Mouse (Mus musculus) forebrain, embryonic 11.5 days (tissue): Measurements from ENCODE around the gene Dmrtc2. TPM values are rescaled to one million over a fixed set of nuclear protein-coding genes. Genes with fewer than 3 reads are reported as not detected.

Experiments
- ATAC-seq: fragments of 200-750 bp; cut with Nextera tagmentation; replicated peaks from 2 replicates; pipeline ENCODE4 v1.8.0; 2017; ENCODE audit warnings: moderate TSS enrichment; ENCODE audit not compliant: low FRiP score
- DNase-seq: peaks from one replicate; pipeline ENCODE4 v3.0.0-alpha.2; 2017; ENCODE audit warnings: low spot score
- H3K27ac ChIP-seq: fragments of 300-500 bp; sonication (generic); 2 replicates; pipeline ENCODE4 v1.5.1; 2014; ENCODE audit warnings: low read depth, low read length
- H3K27me3 ChIP-seq: fragments of 300-500 bp; sonication (generic); 2 replicates; pipeline ENCODE4 v1.6.1; 2014; ENCODE audit warnings: mild to moderate bottlenecking, low read length, mixed read lengths; ENCODE audit not compliant: control insufficient read depth, insufficient read depth
- H3K36me3 ChIP-seq: fragments of 300-500 bp; sonication (generic); 2 replicates; pipeline ENCODE4 v1.6.1; 2014; ENCODE audit warnings: mild to moderate bottlenecking, low read length, moderate library complexity, mixed read lengths; ENCODE audit not compliant: control insufficient read depth, insufficient read depth
- H3K4me1 ChIP-seq: fragments of 300-500 bp; sonication (generic); replicated peaks from 2 replicates; pipeline ENCODE4 v1.6.1; 2014; ENCODE audit warnings: low read length, mixed read lengths; ENCODE audit not compliant: control insufficient read depth, insufficient read depth
- H3K4me2 ChIP-seq: fragments of 300-500 bp; sonication (generic); 2 replicates; pipeline ENCODE4 v1.6.1; 2014; ENCODE audit warnings: low read depth, mild to moderate bottlenecking, low read length, moderate library complexity, mixed read lengths; ENCODE audit not compliant: severe bottlenecking
- H3K4me3 ChIP-seq: fragments of 300-500 bp; sonication (generic); 2 replicates; pipeline ENCODE4 v1.5.1; 2014; ENCODE audit warnings: low read depth, low read length
- H3K9ac ChIP-seq: fragments of 300-500 bp; sonication (generic); 2 replicates; pipeline ENCODE4 v1.6.1; 2014; ENCODE audit warnings: low read length
- H3K9me3 ChIP-seq: fragments of 300-500 bp; sonication (generic); 2 replicates; pipeline ENCODE4 v1.6.1; 2016; ENCODE audit warnings: low read length, mixed read lengths; ENCODE audit not compliant: control insufficient read depth
- WGBS: fragments of 180-500 bp; shearing (Covaris S2); extraction: QIAGEN DNeasy Blood & Tissue Kit; methylation state at CpG from one replicate; pipeline ENCODE4 v1.1.7; 2014; 5-methylcytosine and 5-hydroxymethylcytosine counted together
- polyA plus RNA-seq: library from polyadenylated mRNA; unstranded; fragments of >200 nt; fragmentation: Nextera tagmentation; extraction: Ambion mirVana; gene quantifications from 2 replicates; pipeline ENCODE4 v1.2.1, GENCODE M21; 2014

Gene Dmrtc2
- polyA plus RNA-seq, 1 experiment from 2014 or later, result not detected

DNA sequence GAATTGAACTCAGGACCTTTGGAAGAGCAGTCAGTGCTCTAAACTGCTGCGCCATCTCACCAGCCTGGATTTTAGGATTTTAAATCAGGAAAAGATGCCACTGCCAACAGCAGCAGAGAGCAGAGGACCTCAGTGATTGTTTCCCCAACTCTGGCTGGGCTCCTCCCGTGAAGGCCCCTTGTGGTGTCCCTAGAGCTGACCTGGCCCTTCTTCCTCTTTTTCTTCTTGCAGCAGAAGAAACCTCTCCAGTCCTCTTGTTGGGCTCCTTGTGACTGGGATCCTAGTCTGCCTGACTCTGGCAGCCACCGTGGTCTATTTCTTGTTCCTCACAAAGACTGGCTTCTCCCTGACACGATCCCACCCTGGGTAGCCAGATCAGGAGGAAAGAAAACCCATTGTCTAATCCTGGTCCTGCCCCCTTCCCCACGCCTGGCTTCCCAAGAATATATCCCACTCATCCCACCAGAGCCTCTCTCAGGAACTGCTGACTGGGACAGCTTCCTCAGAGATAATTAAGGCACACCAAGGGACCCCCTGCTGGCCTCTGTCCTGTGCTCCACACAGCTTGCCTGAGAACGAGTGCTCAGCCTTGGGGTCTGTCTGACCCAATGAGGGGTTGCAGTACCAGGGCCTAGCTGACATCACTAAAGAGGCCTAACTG lies 13.3 kb upstream of the Dmrtc2 start:
- no peak for ATAC-seq
- no peaks in the 10 kb centered on the region for H3K9me3 ChIP-seq
- no peak overlapping the region for H3K27ac ChIP-seq
- DNase-seq, result no peak
- H3K27me3 ChIP-seq, result no peaks in the 10 kb centered on the region
- H3K9ac ChIP-seq, result peak overlapping the region; percentile 12; the same call in 1 of the 2 replicates
- no peaks in the 10 kb centered on the region; the same call in 1 of the 2 replicates for H3K4me1 ChIP-seq
- WGBS, result 32% methylated on average over 6 of the region's 6 CpGs
- no peaks in the 10 kb centered on the region for H3K36me3 ChIP-seq
- H3K4me3 ChIP-seq, result no peak overlapping the region
- no peak overlapping the region for H3K4me2 ChIP-seq

GRCm38 (mm10) chr7:24859234-24859633 lies 10.6 kb upstream of the Dmrtc2 start:
- no peak overlapping the region for H3K4me3 ChIP-seq
- H3K27me3 ChIP-seq, result no peaks in the 10 kb centered on the region
- ATAC-seq (no peak), DNase-seq (no peak)
- H3K36me3 ChIP-seq, result no peaks in the 10 kb centered on the region
- no peak overlapping the region for H3K4me2 ChIP-seq
- H3K27ac ChIP-seq, result no peak overlapping the region
- no peaks in the 10 kb centered on the region; the same call in 1 of the 2 replicates for H3K4me1 ChIP-seq
- no peaks in the 10 kb centered on the region for H3K9me3 ChIP-seq
- 81% methylated on average over 5 of the region's 5 CpGs for WGBS
- no peak overlapping the region for H3K9ac ChIP-seq

GRCm38 (mm10) chr7:24861913-24862312 lies 7.9 kb upstream of the Dmrtc2 start, which contains the start of gene Gm9844:
Gm9844 (plus strand) TSS chr7:24862213.
- WGBS, result 91% methylated on average over 7 of the region's 7 CpGs
- Histone ChIP-seq H3K9me3 (no peaks in the 10 kb centered on the region), H3K36me3 (no peaks in the 10 kb centered on the region), H3K27ac (no peak within 1 kb of the TSS), H3K4me3 (no peak within 1 kb of the TSS), H3K4me2 (no peak within 1 kb of the TSS), H3K27me3 (no peaks in the 10 kb centered on the region), H3K4me1 (no peaks in the 10 kb centered on the region), H3K9ac (no peak within 1 kb of the TSS)
- DNase-seq (no peak), ATAC-seq (no peak)

GRCm38 (mm10) chr7:24862853-24863252 lies 7.0 kb upstream of the Dmrtc2 start:
- no peak overlapping the region for H3K4me2 ChIP-seq
- H3K9ac ChIP-seq, result no peak overlapping the region
- H3K9me3 ChIP-seq, result no peaks in the 10 kb centered on the region
- H3K4me1 ChIP-seq, result no peaks in the 10 kb centered on the region
- no peak for ATAC-seq
- DNase-seq, result no peak
- no peak overlapping the region for H3K4me3 ChIP-seq
- WGBS, result 86% methylated on average over 4 of the region's 4 CpGs
- no peaks in the 10 kb centered on the region for H3K27me3 ChIP-seq
- no peak overlapping the region for H3K27ac ChIP-seq
- H3K36me3 ChIP-seq, result no peaks in the 10 kb centered on the region

GRCm38 (mm10) chr7:24864156-24864555 lies 5.7 kb upstream of the Dmrtc2 start:
- ATAC-seq (no peak), DNase-seq (no peak)
- WGBS, result 38% methylated on average over 6 of the region's 6 CpGs
- Histone ChIP-seq H3K9ac (no peak overlapping the region), H3K4me1 (0 out of 2 replicates have a peak, but pooled peaks cover 3% of the 10 kb centered on the region), H3K27ac (no peak overlapping the region), H3K4me2 (no peak overlapping the region), H3K4me3 (no peak overlapping the region), H3K36me3 (no peaks in the 10 kb centered on the region), H3K9me3 (no peaks in the 10 kb centered on the region), H3K27me3 (no peaks in the 10 kb centered on the region)

- 36% methylated on average over 17 of the region's 17 CpGs for WGBS
- no peak for ATAC-seq
Observed at GRCm38 (mm10) chr7:24869080-24869479, 777 bp upstream of the Dmrtc2 start.

DNA sequence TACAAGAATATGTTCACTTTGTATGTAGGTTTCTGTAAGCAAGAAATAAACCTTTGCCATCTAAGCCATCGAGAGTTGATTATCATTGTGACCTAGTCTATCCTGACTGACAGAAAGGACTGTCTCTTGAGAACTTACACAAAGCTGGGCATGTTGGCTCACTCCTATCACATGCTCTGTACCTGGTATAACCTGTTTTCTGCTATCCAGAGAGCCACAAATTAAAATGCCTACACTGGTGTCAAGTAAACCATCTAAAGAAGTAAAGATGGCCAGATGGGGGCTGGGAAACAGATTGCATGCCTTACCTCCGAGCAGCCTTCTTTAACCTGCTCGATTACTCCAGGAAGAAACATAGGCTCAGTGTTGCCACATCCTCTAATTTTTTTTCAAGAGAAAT lies 7.7 kb downstream of the Dmrtc2 start:
- Histone ChIP-seq H3K9ac (no peak overlapping the region), H3K9me3 (no peaks in the 10 kb centered on the region), H3K27me3 (no peaks in the 10 kb centered on the region), H3K4me3 (no peak overlapping the region), H3K4me1 (no peaks in the 10 kb centered on the region), H3K4me2 (no peak overlapping the region), H3K36me3 (no peaks in the 10 kb centered on the region), H3K27ac (no peak overlapping the region)
- WGBS, result 74% methylated on average over 3 of the region's 3 CpGs
- ATAC-seq (no peak), DNase-seq (no peak)

More at GRCm38 (mm10) chr7:24869080-24869479, 777 bp upstream of the Dmrtc2 start:
- H3K27me3 ChIP-seq, result no peaks in the 10 kb centered on the region
- peaks cover 3% of the 10 kb centered on the region; the same call in 1 of the 2 replicates for H3K4me1 ChIP-seq
- H3K9me3 ChIP-seq, result no peaks in the 10 kb centered on the region; the same call in 1 of the 2 replicates
- no peak for DNase-seq
- H3K27ac ChIP-seq, result no peak overlapping the region
- H3K9ac ChIP-seq, result no peak overlapping the region
- no peak overlapping the region for H3K4me2 ChIP-seq
- no peaks in the 10 kb centered on the region for H3K36me3 ChIP-seq
- no peak overlapping the region for H3K4me3 ChIP-seq

- WGBS, result 11% methylated on average over 2 of the region's 2 CpGs
- H3K4me2 ChIP-seq, result no peak overlapping the region
- no peak for ATAC-seq
- H3K9me3 ChIP-seq, result no peaks in the 10 kb centered on the region
- no peaks in the 10 kb centered on the region for H3K36me3 ChIP-seq
- no peak for DNase-seq
- no peak overlapping the region for H3K27ac ChIP-seq
- H3K4me1 ChIP-seq, result no peaks in the 10 kb centered on the region
- H3K9ac ChIP-seq, result no peak overlapping the region
- H3K4me3 ChIP-seq, result no peak overlapping the region
- H3K27me3 ChIP-seq, result no peaks in the 10 kb centered on the region
Observed at GRCm38 (mm10) chr7:24879620-24880019, 9.8 kb downstream of the Dmrtc2 start.
